Mouse (Mus musculus) left cerebral cortex, adult 18-20 months (tissue): ENCODE results near the gene Cachd1. TPM values are rescaled to one million over a fixed set of nuclear protein-coding genes. Genes with fewer than 3 reads are reported as not detected.

Experiments used
- DNase-seq, 2 experiments: peaks; one replicate each; pipeline ENCODE4 v3.0.0; 2021 to 2022; ENCODE audit warnings: low spot score in 2 of 2, mixed read lengths in 1 of 2
- long read RNA-seq, 2 experiments: library from polyadenylated mRNA; stranded (forward); transcript quantifications; one replicate each; pipeline ENCODE4 v2.0.0; 2021
- total RNA-seq, 2 experiments: library from RNA; stranded (reverse); gene quantifications; 2 replicates each; pipeline ENCODE4 v1.2.3; 2021

Cachd1 gene
- 10 to 100 TPM in 1 of 2 experiments, 1 to 10 TPM in 1; 9.9 to 16.4 TPM for total RNA-seq
- long read RNA-seq, experiment 1, full-length matches to known transcripts, result 9 of 14 reads
- long read RNA-seq, experiment 1, partial matches to known transcripts, result 1 of 14 reads
- long read RNA-seq, experiment 1, other reads (novel, unspliced or antisense), result 4 of 14 reads
- long read RNA-seq, experiment 2, full-length matches to known transcripts, result 3 of 4 reads
- long read RNA-seq, experiment 2, partial matches to known transcripts, result 1 of 4 reads
- long read RNA-seq, experiment 2, other reads (novel, unspliced or antisense), result 0 of 4 reads

DNA sequence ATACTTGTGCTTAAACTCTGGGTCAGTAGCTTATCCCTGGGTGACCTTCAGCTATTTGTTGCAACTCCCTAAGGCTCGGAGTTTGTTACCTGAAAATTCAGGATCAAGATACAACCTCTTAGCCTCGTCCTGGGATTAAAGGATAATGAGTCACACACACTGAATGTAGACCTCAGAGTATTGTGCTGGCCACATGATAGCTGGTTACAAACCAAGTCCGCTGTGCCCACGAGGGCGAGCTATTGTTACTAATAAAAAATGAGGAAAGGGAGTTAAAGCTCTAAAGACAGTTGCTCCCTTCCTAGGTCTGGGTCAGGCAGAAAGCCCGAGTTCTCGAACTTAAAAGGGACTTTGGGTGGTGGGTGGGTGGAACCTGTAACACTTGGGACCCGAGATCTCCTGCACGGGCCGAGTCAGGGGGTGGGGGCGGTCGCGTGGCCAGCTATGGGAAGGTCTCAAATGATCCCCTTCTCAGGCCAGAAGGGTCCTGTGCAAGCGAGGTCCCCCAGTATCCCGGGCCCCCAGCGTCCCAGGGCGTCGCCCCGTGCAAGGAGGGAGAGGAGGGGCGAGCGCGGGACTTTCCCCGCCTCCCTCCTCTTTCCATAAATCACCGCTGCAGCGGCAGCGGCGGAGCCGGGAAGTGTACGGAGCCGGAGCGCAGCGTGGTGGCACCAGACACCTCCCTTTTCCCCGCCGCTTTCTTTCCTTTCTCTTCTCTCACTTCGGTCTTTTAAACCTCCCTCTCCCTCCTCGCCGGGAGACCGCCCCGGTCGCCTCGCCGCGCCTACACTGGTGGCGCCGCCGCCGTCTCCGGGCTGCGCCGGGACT lies at the start of gene Cachd1:
Gene Cachd1 (plus strand): TSS at position 633 of the 828 bp plus-strand sequence.
- DNase-seq, result no peak

DNA sequence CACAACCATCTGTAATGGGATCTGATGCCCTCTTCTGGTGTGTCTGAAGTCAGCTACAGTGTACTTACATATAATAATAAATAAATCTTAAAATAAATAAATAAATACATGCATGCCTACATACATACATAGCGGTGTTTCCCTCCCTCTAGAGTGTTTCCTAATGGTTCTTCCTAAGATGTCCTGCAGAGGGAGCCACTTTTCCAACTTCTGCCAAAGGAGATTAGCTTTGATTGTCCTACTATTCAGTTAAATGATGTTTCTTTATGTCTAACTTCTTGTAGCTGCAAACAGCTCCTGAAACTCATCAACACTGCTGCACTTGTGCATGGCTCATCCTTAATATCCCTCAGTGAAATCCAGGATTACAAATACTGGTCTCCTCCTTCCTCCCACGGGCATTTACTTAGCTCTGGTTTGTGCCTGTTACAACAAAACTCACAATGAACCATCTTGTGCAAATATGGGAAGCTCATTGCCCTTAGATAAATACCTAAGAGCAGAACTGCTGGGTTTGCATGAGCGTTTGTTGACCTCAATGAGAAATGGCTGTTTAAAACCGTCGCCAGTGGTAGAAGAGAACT lies 47.5 kb upstream of the Cachd1 start:
- no peak for DNase-seq

GRCm38 (mm10) chr4:100735098-100735935 lies 41.2 kb upstream of the Cachd1 start:
- no peak for DNase-seq

GRCm38 (mm10) chr4:100735936-100736349 lies 40.5 kb upstream of the Cachd1 start:
- no peak for DNase-seq

DNA sequence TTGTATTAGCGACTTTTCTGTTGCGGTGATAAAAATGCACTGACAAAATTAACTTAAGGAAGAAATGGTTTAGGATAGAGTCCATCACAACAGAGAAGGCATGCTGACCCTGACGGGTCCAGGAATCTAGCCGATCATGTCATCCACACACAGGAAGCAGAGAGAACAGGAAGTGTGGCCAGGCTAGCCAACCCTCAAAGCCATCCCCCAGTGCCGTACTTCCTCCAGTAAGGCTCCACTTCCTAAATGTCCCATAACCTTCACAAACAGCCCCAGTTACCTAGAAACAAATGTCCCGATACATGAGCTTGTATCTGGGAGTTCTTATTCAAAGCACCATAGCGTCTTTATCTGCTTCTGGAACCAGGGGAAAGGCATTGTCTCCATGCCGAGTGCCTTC lies 32.9 kb upstream of the Cachd1 start:
- no peak for DNase-seq

GRCm38 (mm10) chr4:100752278-100752677 lies 24.2 kb upstream of the Cachd1 start:
- no peak for DNase-seq

DNA sequence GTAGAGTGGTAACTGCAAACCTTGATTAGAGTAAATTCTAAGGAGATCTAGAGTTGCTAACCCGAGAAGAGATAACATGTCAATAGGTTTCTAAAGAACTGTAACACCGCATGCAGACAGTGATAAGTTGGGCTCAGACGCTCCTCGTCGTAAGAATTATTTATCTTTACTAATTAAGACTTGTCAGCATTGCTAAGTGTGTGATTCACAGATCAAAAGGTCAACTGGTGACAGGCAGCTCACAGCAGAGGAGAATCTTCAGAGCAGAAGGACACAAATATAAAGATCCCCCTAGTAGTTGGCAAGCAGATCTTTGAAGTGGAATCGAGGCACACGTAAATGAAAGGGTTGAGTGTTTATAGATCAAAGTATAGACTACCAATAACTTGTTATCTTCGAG lies 20.8 kb upstream of the Cachd1 start:
- no peak for DNase-seq

DNA sequence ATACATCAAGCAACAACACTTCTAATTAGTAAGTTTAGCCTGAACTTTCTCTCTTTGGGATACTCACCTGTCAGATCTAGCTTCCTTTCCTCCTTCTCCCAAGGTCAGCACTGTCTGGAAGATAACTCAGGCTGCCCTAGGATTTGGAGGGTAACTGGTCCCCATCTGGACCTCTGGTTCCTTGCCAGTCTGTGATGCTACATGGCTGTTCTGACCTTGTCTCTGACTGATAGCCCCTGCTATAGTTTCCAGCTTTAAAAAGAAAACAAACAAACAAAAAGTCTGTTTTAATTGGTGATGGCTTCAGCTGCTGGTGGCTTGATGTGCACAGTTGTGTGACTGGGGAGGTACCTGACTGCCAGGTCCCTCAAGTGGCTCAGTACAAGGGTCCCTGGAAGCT lies 20.0 kb upstream of the Cachd1 start:
- DNase-seq, result no peak

GRCm38 (mm10) chr4:100758265-100758898 lies 18.1 kb upstream of the Cachd1 start:
- DNase-seq, result no peak

DNA sequence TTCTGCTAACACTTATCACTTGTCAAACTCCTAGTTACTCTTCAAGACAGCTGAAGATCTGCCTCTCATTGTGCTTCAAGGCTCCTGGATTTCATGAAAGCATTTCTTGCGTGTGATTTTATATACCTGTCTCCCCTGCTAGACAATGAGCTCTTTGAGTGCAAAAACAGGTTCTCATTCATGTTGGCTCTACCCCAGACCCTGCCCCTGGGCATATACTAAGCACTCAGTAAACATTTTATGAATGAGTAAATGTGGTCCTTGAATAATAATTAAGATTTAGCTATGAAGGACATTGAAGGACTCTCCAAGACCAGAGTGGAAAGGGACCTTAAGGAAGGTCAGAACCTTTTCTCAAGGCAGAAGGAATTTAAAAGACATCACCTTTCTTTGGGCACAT lies 16.9 kb upstream of the Cachd1 start:
- DNase-seq, result no peak

- no peak for DNase-seq
Observed at GRCm38 (mm10) chr4:100760416-100760815, 16.1 kb upstream of the Cachd1 start.

GRCm38 (mm10) chr4:100768606-100769005 lies 7.9 kb upstream of the Cachd1 start:
- no peak for DNase-seq

DNA sequence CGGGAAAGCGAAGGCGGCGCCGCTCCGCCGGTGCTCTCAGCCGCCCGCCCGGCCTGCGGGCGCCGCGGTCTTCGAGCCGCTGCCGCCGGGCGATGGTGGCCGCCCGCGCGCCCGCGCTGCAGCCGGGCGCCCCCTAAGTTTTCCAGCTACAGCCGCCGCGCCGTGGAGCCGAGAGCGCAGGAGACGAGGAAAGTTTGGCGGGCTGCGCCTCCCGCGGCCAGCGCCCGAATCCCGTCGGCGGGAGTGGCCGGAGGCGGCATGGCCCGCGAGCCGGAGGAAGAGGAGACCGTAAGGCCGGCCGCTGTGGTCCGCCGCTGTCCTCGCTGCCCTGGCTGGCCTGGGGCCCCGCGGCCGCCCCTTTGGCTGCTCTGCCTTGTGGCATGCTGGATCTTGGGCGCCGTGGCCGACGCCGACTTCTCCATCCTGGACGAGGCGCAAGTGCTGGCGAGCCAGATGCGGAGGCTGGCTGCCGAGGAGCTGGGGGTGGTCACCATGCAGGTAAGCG lies 448 bp downstream of the Cachd1 start:
- DNase-seq, result peak; percentile 23 to 54

- peak in 1 of 2 experiments; percentile 9 for DNase-seq
Observed at GRCm38 (mm10) chr4:100777376-100778041, 1.0 kb downstream of the Cachd1 start.

- DNase-seq, result no peak
Observed at GRCm38 (mm10) chr4:100778082-100778481, 1.6 kb downstream of the Cachd1 start.

GRCm38 (mm10) chr4:100779023-100779422 lies 2.5 kb downstream of the Cachd1 start:
- no peak for DNase-seq

GRCm38 (mm10) chr4:100779695-100780094 lies 3.2 kb downstream of the Cachd1 start:
- no peak for DNase-seq

- no peak for DNase-seq
Observed at GRCm38 (mm10) chr4:100780911-100781310, 4.4 kb downstream of the Cachd1 start.

DNA sequence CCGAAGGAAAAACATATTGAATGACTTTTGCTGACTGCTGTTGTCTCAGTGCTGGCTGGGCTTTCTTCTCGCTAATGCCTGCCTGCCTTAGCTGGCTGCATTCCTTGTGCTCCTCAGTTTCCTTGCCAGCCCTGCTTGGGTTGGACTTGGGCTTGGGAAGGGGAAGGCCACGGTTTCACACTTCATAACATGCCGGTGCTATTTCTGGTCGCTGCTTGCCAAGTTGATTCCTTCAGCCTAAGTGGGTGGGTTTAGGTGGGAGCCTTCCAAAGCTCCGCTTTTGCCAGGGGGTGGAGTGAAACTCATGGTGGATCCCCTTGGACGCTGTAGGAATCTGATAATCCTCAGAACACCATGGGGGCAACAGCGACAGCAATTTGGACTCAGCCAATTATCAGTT lies 5.9 kb downstream of the Cachd1 start:
- no peak for DNase-seq

DNA sequence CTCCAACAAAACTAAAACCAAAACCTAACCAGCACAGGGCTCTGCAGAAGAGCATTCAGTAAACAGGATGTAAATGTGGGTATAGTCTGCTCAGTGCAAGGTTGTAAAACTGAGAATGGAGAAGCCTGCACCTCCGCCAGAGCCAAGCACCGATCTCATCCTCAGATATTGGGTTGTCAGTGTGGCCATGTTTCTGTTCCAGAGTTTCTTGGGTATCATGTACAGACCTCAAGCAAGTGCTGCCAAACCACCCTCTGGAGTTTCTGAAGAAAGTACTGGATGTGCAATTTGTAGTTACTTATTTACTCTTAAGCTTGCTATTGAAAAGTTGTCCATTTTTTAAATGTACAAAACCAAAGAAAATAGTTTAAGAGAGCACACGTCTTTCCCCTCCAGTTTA lies 6.4 kb downstream of the Cachd1 start:
- DNase-seq, result no peak
